In genomic region chr4:130745561-130746306, GRCm38 (mm10) we compare ENCODE assay signal across 10 mouse cellular contexts. TPM values are rescaled to one million over a fixed set of nuclear protein-coding genes. Genes with fewer than 3 reads are reported as not detected.
DNase-seq lines count a peak whose midpoint lies in the region; ATAC-seq and TF ChIP-seq lines count a peak whose summit lies in the region.
"Had no signal": no experiment of that assay in that cellular context is flagged by ENCODE, and none has a peak within 500 bp of the region (broad histone marks: within the 10 kb centered on the region; RNA-seq: fewer than 3 reads in every experiment).

No protein-coding gene starts in this region.

- peak overlapping the region; percentile 73; the same call in 1 of the 2 replicates for H3K27ac ChIP-seq in kidney, adult 2 months (ENCODE audit: insufficient read depth, low read depth, low read length)
- H3K27ac ChIP-seq in embryonic facial prominence, embryonic 15.5 days (replicated peaks): peak overlapping the region; percentile 55
- H3K27ac ChIP-seq in midbrain, embryonic 13.5 days: no peak overlapping the region
- H3K27ac ChIP-seq: limb, embryonic 12.5 days had no signal

- no peak for TF ChIP-seq POLR2A in kidney, adult 2 months (IDR thresholded peaks at IDR 0.05; ENCODE audit: low read depth, low read length)

- H3K4me3 ChIP-seq in kidney, adult 2 months (ENCODE audit: insufficient read depth, low read depth, low read length): no peak overlapping the region
- H3K4me3 ChIP-seq in embryonic facial prominence, embryonic 15.5 days (replicated peaks): no peak overlapping the region
- H3K4me3 ChIP-seq in midbrain, embryonic 13.5 days (replicated peaks): no peak overlapping the region
- H3K4me3 ChIP-seq: erythroblast, embryonic 14.5 days; limb, embryonic 12.5 days had no signal

- 0 out of 2 replicates have a peak, but pooled peaks have one; percentile 19 for ATAC-seq in embryonic facial prominence, embryonic 15.5 days (ENCODE audit: insufficient number of reproducible peaks, low FRiP score, low TSS enrichment, low read depth)
- no peak for ATAC-seq in erythroblast, adult 5-6 weeks (replicated peaks; ENCODE audit: low FRiP score, poor library complexity, severe bottlenecking)
- no peak for ATAC-seq in midbrain, embryonic 13.5 days

- H3K27me3 ChIP-seq in kidney, adult 2 months (replicated peaks; ENCODE audit: control insufficient read depth, insufficient read depth, low read length): no peaks in the 10 kb centered on the region
- no peaks in the 10 kb centered on the region for H3K27me3 ChIP-seq in embryonic facial prominence, embryonic 15.5 days
- no peaks in the 10 kb centered on the region for H3K27me3 ChIP-seq in midbrain, embryonic 13.5 days
- H3K27me3 ChIP-seq: limb, embryonic 12.5 days had no signal

- H3K9ac ChIP-seq in embryonic facial prominence, embryonic 15.5 days: no peak overlapping the region
- no peak overlapping the region for H3K9ac ChIP-seq in midbrain, embryonic 13.5 days (replicated peaks)
- H3K9ac ChIP-seq: limb, embryonic 12.5 days had no signal

- H3K4me1 ChIP-seq in kidney, adult 2 months (ENCODE audit: control insufficient read depth, insufficient read depth, low read length): peaks cover 20% of the 10 kb centered on the region
- H3K4me1 ChIP-seq in embryonic facial prominence, embryonic 15.5 days: peaks cover 20% of the 10 kb centered on the region
- H3K4me1 ChIP-seq in midbrain, embryonic 13.5 days (replicated peaks): no peaks in the 10 kb centered on the region
- H3K4me1 ChIP-seq: limb, embryonic 12.5 days had no signal

- DNase-seq in kidney, adult 2 months: peak; percentile 85
- no peak for DNase-seq in kidney, postnatal 4 days
- DNase-seq in layer of hippocampus, postnatal 10 days (ENCODE audit: low spot score in 2 of 2): peak; percentile 31 to 52
- peak; percentile 55 for DNase-seq in skeletal muscle tissue, adult 2 months (ENCODE audit: low read depth, low spot score)
- DNase-seq in testis, postnatal 14 days (ENCODE audit: low spot score): no peak

- H3K9me3 ChIP-seq in embryonic facial prominence, embryonic 15.5 days (replicated peaks): no peaks in the 10 kb centered on the region
- no peaks in the 10 kb centered on the region for H3K9me3 ChIP-seq in midbrain, embryonic 13.5 days
- H3K9me3 ChIP-seq: limb, embryonic 12.5 days had no signal

- H3K4me2 ChIP-seq in embryonic facial prominence, embryonic 15.5 days (replicated peaks): no peak overlapping the region
- no peak overlapping the region for H3K4me2 ChIP-seq in midbrain, embryonic 13.5 days (replicated peaks)
- H3K4me2 ChIP-seq: limb, embryonic 12.5 days had no signal

- peaks cover 9% of the 10 kb centered on the region for H3K36me3 ChIP-seq in kidney, adult 2 months (ENCODE audit: control insufficient read depth, insufficient read depth, low read length)
- peaks cover 92% of the 10 kb centered on the region for H3K36me3 ChIP-seq in embryonic facial prominence, embryonic 15.5 days
- peaks cover 84% of the 10 kb centered on the region for H3K36me3 ChIP-seq in midbrain, embryonic 13.5 days

- TF ChIP-seq CTCF in kidney, adult 2 months (conservative IDR thresholded peaks at IDR 0.05; ENCODE audit: insufficient read depth, insufficient read length, low read depth, low read length): no peak

- WGBS in kidney, adult 2 months: 39% methylated on average over 5 of the region's 5 CpGs
- 58% methylated on average over 5 of the region's 5 CpGs for WGBS in embryonic facial prominence, embryonic 15.5 days
- WGBS in midbrain, embryonic 13.5 days: 90% methylated on average over 5 of the region's 5 CpGs

RNA-seq across cellular contexts. Expression of gene Sdc3, which starts 46.6 kb away (rescaled TPM):
- 27.1 and 45.3 TPM in 2 replicates for polyA plus RNA-seq in kidney, adult 2 months (2012; rRNA removed)
- polyA plus RNA-seq in embryonic facial prominence, embryonic 15.5 days (2015; fragmentation: Nextera tagmentation; extraction: Ambion mirVana): 45.0 and 48.7 TPM in 2 replicates
- 100 to 1,000 TPM; 368 to 378 TPM for total RNA-seq in layer of hippocampus, postnatal 10 days (2021)
- 6.1 and 24.7 TPM in 2 replicates for total RNA-seq in erythroblast, adult 5-6 weeks (2015; ENCODE audit: low replicate concordance)
- 4.7 and 13.3 TPM in 2 replicates for total RNA-seq in erythroblast, adult 5-6 weeks (2017; ENCODE audit: low replicate concordance)
- polyA plus RNA-seq in midbrain, embryonic 13.5 days (2015; fragmentation: Nextera tagmentation; extraction: Ambion mirVana): 72.3 and 72.9 TPM in 2 replicates

Comparison
In these comparisons a context has a peak if more than half of its experiments do, and no peak if none do; other contexts are left out.
1. DNase-seq: peak in kidney, adult 2 months (single experiment), layer of hippocampus, postnatal 10 days (2 of 2) and skeletal muscle tissue, adult 2 months (single experiment); none in kidney, postnatal 4 days (0 of 2) and testis, postnatal 14 days (single experiment).